Comparison of ENCODE assay signal across 14 mouse cellular contexts in the genomic region with DNA sequence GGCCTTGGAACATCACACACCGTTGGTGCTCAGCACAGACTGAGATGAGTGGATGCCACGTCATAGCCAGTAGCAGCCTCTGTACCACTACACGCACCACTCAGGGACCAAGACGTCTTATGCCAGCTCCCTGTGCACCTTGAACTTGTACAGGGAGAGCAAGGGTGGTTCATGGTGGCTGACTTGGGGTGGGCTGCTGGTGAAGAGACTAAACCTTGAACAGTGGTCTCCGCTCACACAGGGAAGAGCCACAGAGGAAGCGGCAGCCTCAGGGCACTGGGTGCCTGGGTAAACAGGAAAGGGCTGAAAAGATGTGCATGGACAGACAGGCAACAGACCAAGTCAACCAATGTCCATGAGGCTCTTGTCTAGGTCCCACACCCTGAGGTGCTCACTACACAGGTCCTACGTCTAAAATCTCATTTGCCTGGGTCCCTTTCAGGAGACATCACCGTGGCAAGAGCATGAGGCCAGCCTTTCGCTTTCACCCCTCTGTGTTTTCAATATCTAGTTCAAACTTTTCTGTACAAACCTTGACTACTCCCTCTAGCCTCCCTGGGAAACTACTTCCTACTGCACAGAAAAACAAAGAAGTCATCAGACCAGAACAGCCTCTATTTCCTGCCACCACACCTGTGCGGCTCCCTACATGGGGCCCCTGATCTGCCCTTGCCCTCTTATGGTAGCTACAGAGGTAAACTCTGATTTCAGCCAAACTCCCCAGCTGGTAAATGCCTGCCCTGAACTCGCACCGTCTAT. TPM values are rescaled to one million over a fixed set of nuclear protein-coding genes. Genes with fewer than 3 reads are reported as not detected.
DNase-seq lines count a peak whose midpoint lies in the region; ATAC-seq and TF ChIP-seq lines count a peak whose summit lies in the region.
"Had no signal": no experiment of that assay in that cellular context is flagged by ENCODE, and none has a peak within 500 bp of the region (broad histone marks: within the 10 kb centered on the region; RNA-seq: fewer than 3 reads in every experiment).

No protein-coding gene starts in this region.

- H3K4me3 ChIP-seq in kidney, embryonic 14.5 days (ENCODE audit: low read length), result no peak overlapping the region
- peak overlapping the region; percentile 32 for H3K4me3 ChIP-seq in bone marrow, adult 2 months (replicated peaks; ENCODE audit: control insufficient read depth, low read depth, low read length)
- H3K4me3 ChIP-seq in stomach, embryonic 15.5 days (replicated peaks), result no peak overlapping the region
- H3K4me3 ChIP-seq: forebrain, embryonic 13.5 days; hindbrain, embryonic 15.5 days; left cerebral cortex, adult 2 months had no signal

- H3K4me1 ChIP-seq in kidney, embryonic 14.5 days (ENCODE audit: control insufficient read depth, insufficient read depth, low read length), result peaks cover 11% of the 10 kb centered on the region; the same call in 1 of the 2 replicates
- peaks cover 6% of the 10 kb centered on the region for H3K4me1 ChIP-seq in bone marrow, adult 2 months (ENCODE audit: control insufficient read depth, insufficient read depth, low read length)
- peaks cover 9% of the 10 kb centered on the region; the same call in 1 of the 2 replicates for H3K4me1 ChIP-seq in stomach, embryonic 15.5 days
- H3K4me1 ChIP-seq: forebrain, embryonic 13.5 days; hindbrain, embryonic 15.5 days had no signal

- H3K9ac ChIP-seq in kidney, embryonic 14.5 days (ENCODE audit: low read depth, low read length), result no peak overlapping the region
- no peak overlapping the region for H3K9ac ChIP-seq in stomach, embryonic 15.5 days
- H3K9ac ChIP-seq: forebrain, embryonic 13.5 days; hindbrain, embryonic 15.5 days had no signal

- 76% methylated on average over 12 of the region's 12 CpGs for WGBS in kidney, embryonic 14.5 days
- WGBS in bone marrow, adult 2 months, result 68% methylated on average over 12 of the region's 12 CpGs
- 72% methylated on average over 12 of the region's 12 CpGs for WGBS in stomach, embryonic 15.5 days

- no peaks in the 10 kb centered on the region for H3K27me3 ChIP-seq in kidney, embryonic 14.5 days (ENCODE audit: control insufficient read depth, insufficient read depth, low read length)
- H3K27me3 ChIP-seq in stomach, embryonic 15.5 days (replicated peaks), result no peaks in the 10 kb centered on the region

- no peak overlapping the region for H3K4me2 ChIP-seq in kidney, embryonic 14.5 days (replicated peaks; ENCODE audit: low read depth, low read length)
- no peak overlapping the region for H3K4me2 ChIP-seq in stomach, embryonic 15.5 days
- H3K4me2 ChIP-seq: forebrain, embryonic 13.5 days; hindbrain, embryonic 15.5 days had no signal

- peak overlapping the region; percentile 62 for H3K27ac ChIP-seq in kidney, embryonic 14.5 days (ENCODE audit: low read depth, low read length)
- H3K27ac ChIP-seq in bone marrow, adult 2 months (ENCODE audit: control insufficient read depth, insufficient read depth, low read depth, low read length, poor library complexity), result peak overlapping the region; percentile 87
- H3K27ac ChIP-seq in stomach, embryonic 15.5 days, result peak overlapping the region; percentile 31; the same call in 1 of the 2 replicates
- H3K27ac ChIP-seq: forebrain, embryonic 13.5 days; hindbrain, embryonic 15.5 days; left cerebral cortex, adult 2 months had no signal

- no peak for TF ChIP-seq CTCF in bone marrow, adult 2 months (IDR thresholded peaks at IDR 0.05; ENCODE audit: control insufficient read depth, insufficient read depth, low read length)

- H3K9me3 ChIP-seq in kidney, embryonic 14.5 days (ENCODE audit: control insufficient read depth, low read length), result peaks cover 3% of the 10 kb centered on the region; the same call in 1 of the 2 replicates
- H3K9me3 ChIP-seq in stomach, embryonic 15.5 days, result no peaks in the 10 kb centered on the region
- H3K9me3 ChIP-seq: forebrain, embryonic 13.5 days; hindbrain, embryonic 15.5 days had no signal

- TF ChIP-seq POLR2A in bone marrow, adult 2 months (IDR thresholded peaks at IDR 0.05; ENCODE audit: borderline replicate concordance, control insufficient read depth, low read depth, low read length), result no peak

- no peaks in the 10 kb centered on the region for H3K36me3 ChIP-seq in kidney, embryonic 14.5 days (ENCODE audit: control insufficient read depth, insufficient read depth, low read length)
- no peaks in the 10 kb centered on the region for H3K36me3 ChIP-seq in stomach, embryonic 15.5 days
- H3K36me3 ChIP-seq: hindbrain, embryonic 15.5 days had no signal

- no peak for DNase-seq in kidney, postnatal 10 days
- peak; percentile 89 for DNase-seq in A20 (ENCODE audit: low read depth, low spot score)
- DNase-seq in ovary, postnatal 10 days (ENCODE audit: low spot score), result no peak
- no peak for DNase-seq in frontal cortex, postnatal 10 days (ENCODE audit: low spot score in 2 of 2)
- DNase-seq: cerebellum, postnatal 36 days; gastrocnemius, postnatal 25 days; midbrain, embryonic 14.5 days had no signal

- peak; percentile 36; the same call in 1 of the 2 replicates for ATAC-seq in kidney, embryonic 14.5 days (ENCODE audit: low FRiP score, low TSS enrichment)
- ATAC-seq in stomach, embryonic 15.5 days (ENCODE audit: insufficient read depth, low FRiP score, low read depth), result peak; percentile 51; the same call in 1 of the 2 replicates
- ATAC-seq in frontal cortex, adult (ENCODE audit: low TSS enrichment), result no peak
- ATAC-seq: forebrain, embryonic 13.5 days had no signal

RNA-seq across cellular contexts. Expression of a gene that starts 5.9 kb away (rescaled TPM):
- 14.7 and 15.5 TPM in 2 replicates for polyA plus RNA-seq in kidney, embryonic 14.5 days (2014; fragmentation: Nextera tagmentation; extraction: Ambion mirVana)
- 12.7 and 35.4 TPM in 2 replicates for polyA plus RNA-seq in bone marrow, adult 2 months (2011; ENCODE audit: insufficient read depth, insufficient read length, low replicate concordance, missing spikeins)
- polyA plus RNA-seq in stomach, embryonic 15.5 days (2015; fragmentation: Nextera tagmentation; extraction: Ambion mirVana), result 23.3 and 23.7 TPM in 2 replicates

RNA-seq across cellular contexts. Expression of a gene that starts 51.4 kb away (rescaled TPM):
- polyA plus RNA-seq in kidney, embryonic 14.5 days (2014; fragmentation: Nextera tagmentation; extraction: Ambion mirVana), result 23.3 and 25.1 TPM in 2 replicates
- 8.3 and 20.0 TPM in 2 replicates for polyA plus RNA-seq in bone marrow, adult 2 months (2011; ENCODE audit: insufficient read depth, insufficient read length, low replicate concordance, missing spikeins)
- polyA plus RNA-seq in stomach, embryonic 15.5 days (2015; fragmentation: Nextera tagmentation; extraction: Ambion mirVana), result 24.8 and 26.3 TPM in 2 replicates

Comparison
In these comparisons a context has a peak if more than half of its experiments do, and no peak if none do; other contexts are left out.
1. H3K27ac ChIP-seq: peak in every context shown above with its lines; median percentile 87 in bone marrow, adult 2 months; 62 in kidney, embryonic 14.5 days; 31 in stomach, embryonic 15.5 days.